Mouse (Mus musculus) embryonic facial prominence, embryonic 10.5 days (tissue): ENCODE measurements around the gene Dexi. TPM values are rescaled to one million over a fixed set of nuclear protein-coding genes. Genes with fewer than 3 reads are reported as not detected.
A peak's percentile ranks its signal among the peaks of the same experiment; 100 is the strongest.

ENCODE experiments used
- DNase-seq: peaks from one replicate; pipeline ENCODE4 v3.0.0-alpha.2; 2017; ENCODE audit warnings: low spot score
- H3K27ac ChIP-seq: fragments of 300-500 bp; sonication (generic); replicated peaks from 2 replicates; pipeline ENCODE4 v1.5.1; 2016; ENCODE audit warnings: mild to moderate bottlenecking
- H3K27me3 ChIP-seq: fragments of 300-500 bp; sonication (generic); replicated peaks from 2 replicates; pipeline ENCODE4 v1.6.1; 2016; ENCODE audit warnings: low read depth, mild to moderate bottlenecking; ENCODE audit not compliant: poor library complexity, severe bottlenecking
- H3K36me3 ChIP-seq: fragments of 300-500 bp; sonication (generic); replicated peaks from 2 replicates; pipeline ENCODE4 v1.6.1; 2016; ENCODE audit warnings: mild to moderate bottlenecking, moderate library complexity
- H3K4me1 ChIP-seq: fragments of 300-500 bp; sonication (generic); 2 replicates; pipeline ENCODE4 v1.6.1; 2016
- H3K4me3 ChIP-seq: fragments of 300-500 bp; sonication (generic); 2 replicates; pipeline ENCODE4 v1.5.1; 2016; ENCODE audit warnings: mild to moderate bottlenecking, moderate library complexity
- H3K9me3 ChIP-seq: fragments of 300-500 bp; sonication (generic); 2 replicates; pipeline ENCODE4 v1.6.1; 2016; ENCODE audit warnings: mild to moderate bottlenecking
- WGBS: fragments of 180-500 bp; shearing (Covaris S2); methylation state at CpG from one replicate; pipeline ENCODE4 v1.1.7; 2016; 5-methylcytosine and 5-hydroxymethylcytosine counted together
- polyA plus RNA-seq: library from polyadenylated mRNA; unstranded; fragments of >200 nt; fragmentation: Nextera tagmentation; extraction: Ambion mirVana; gene quantifications from 2 replicates; pipeline ENCODE4 v1.2.1, GENCODE M21; 2016

Dexi gene
- polyA plus RNA-seq, 1 experiment from 2014 or later: 19.3 TPM

- peaks cover 27% of the 10 kb centered on the region for H3K36me3 ChIP-seq
- DNase-seq: peak; percentile 83
- H3K9me3 ChIP-seq: no peaks in the 10 kb centered on the region
- H3K27me3 ChIP-seq: no peaks in the 10 kb centered on the region
- H3K27ac ChIP-seq: no peak overlapping the region
- no peak overlapping the region for H3K4me3 ChIP-seq
- peaks cover 11% of the 10 kb centered on the region for H3K4me1 ChIP-seq
- WGBS: 33% methylated on average over 4 of the region's 4 CpGs
Observed at GRCm38 (mm10) chr16:10565278-10565885, 22.5 kb upstream of the Dexi start.

DNA sequence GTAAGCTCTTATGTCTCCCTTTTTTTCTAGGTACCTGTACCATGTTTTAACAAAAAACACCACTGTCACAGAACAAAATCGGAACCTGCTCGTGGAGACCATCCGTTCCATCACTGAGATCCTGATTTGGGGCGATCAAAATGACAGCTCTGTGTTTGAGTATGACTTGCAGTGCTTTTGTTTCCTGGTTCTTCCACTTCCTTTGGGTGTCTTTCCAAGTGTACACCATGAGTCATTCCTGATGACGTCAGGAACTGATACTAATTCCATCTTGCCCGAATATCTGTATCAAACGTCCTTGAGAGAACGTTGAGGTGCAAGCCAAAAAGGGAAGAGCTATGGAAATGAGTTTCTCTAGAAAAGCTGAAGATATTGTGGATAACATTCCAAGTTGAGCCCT, 17.1 kb upstream of the Dexi start:
- Histone ChIP-seq H3K36me3 (peaks cover 17% of the 10 kb centered on the region), H3K9me3 (no peaks in the 10 kb centered on the region), H3K27me3 (no peaks in the 10 kb centered on the region), H3K4me1 (no peaks in the 10 kb centered on the region), H3K4me3 (no peak overlapping the region), H3K27ac (no peak overlapping the region)
- DNase-seq: no peak
- WGBS: 90% methylated on average over 8 of the region's 8 CpGs

DNA sequence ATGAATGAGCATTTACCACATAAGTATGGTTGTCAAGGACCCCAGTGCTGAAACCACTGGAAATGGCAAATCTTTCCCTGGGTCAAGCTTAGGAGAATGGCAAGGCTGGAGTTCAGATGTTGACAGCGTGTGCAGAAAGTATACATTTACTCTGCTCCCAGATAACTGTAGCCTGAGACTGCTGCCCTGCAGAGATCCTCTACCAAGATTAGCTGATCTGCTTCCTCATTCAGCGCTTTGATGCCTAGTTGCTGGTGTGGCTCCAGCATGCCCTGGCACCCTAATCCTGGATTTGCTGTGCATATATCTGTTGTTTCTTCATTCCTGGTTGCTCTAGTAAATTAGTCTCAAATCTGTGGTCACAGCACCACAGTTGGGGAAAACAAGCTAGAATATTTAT, 11.0 kb upstream of the Dexi start:
- DNase-seq: no peak
- 90% methylated on average over 2 of the region's 2 CpGs for WGBS
- no peaks in the 10 kb centered on the region for H3K27me3 ChIP-seq

GRCm38 (mm10) chr16:10551592-10551991, 8.7 kb upstream of the Dexi start:
- H3K27ac ChIP-seq: no peak overlapping the region
- DNase-seq: no peak
- H3K9me3 ChIP-seq: no peaks in the 10 kb centered on the region
- 83% methylated on average over 4 of the region's 4 CpGs for WGBS
- peaks cover 4% of the 10 kb centered on the region for H3K4me1 ChIP-seq
- no peaks in the 10 kb centered on the region for H3K27me3 ChIP-seq
- H3K4me3 ChIP-seq: no peak overlapping the region
- H3K36me3 ChIP-seq: no peaks in the 10 kb centered on the region

More for the DNA sequence above, 11.0 kb upstream of the Dexi start:
- Histone ChIP-seq H3K9me3 (no peaks in the 10 kb centered on the region), H3K27ac (no peak overlapping the region), H3K36me3 (no peaks in the 10 kb centered on the region), H3K4me3 (no peak overlapping the region), H3K4me1 (no peaks in the 10 kb centered on the region)

- Histone ChIP-seq H3K9me3 (no peaks in the 10 kb centered on the region), H3K4me3 (no peak overlapping the region), H3K36me3 (no peaks in the 10 kb centered on the region), H3K4me1 (peaks cover 16% of the 10 kb centered on the region), H3K27me3 (no peaks in the 10 kb centered on the region), H3K27ac (no peak overlapping the region)
- no peak for DNase-seq
- WGBS: 86% methylated on average over 2 of the region's 2 CpGs
Observed at GRCm38 (mm10) chr16:10549600-10549999, 6.7 kb upstream of the Dexi start.

DNA sequence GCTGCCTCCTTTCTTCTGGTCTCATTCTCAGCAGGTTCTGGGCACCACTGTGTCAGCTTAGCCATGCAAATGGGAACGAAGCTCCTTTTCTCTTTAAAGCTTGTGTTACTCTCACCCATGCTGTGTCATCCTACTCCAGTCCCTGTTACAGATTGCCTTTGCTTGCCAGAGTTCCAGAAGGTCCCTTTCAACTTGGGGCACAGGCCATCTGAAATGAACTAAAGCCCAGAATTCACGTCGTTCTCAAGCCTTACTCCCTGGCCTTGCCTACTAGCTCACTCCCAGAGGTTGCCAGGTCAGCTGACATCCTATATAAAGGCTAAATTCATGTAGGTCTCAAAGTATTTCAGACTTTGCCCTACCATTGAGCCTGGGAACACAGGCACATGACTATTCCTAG, 6.1 kb upstream of the Dexi start:
- 73% methylated on average over 3 of the region's 3 CpGs for WGBS
- Histone ChIP-seq H3K4me1 (peaks cover 16% of the 10 kb centered on the region), H3K36me3 (no peaks in the 10 kb centered on the region), H3K9me3 (no peaks in the 10 kb centered on the region), H3K27ac (no peak overlapping the region), H3K27me3 (no peaks in the 10 kb centered on the region), H3K4me3 (no peak overlapping the region)
- no peak for DNase-seq

DNA sequence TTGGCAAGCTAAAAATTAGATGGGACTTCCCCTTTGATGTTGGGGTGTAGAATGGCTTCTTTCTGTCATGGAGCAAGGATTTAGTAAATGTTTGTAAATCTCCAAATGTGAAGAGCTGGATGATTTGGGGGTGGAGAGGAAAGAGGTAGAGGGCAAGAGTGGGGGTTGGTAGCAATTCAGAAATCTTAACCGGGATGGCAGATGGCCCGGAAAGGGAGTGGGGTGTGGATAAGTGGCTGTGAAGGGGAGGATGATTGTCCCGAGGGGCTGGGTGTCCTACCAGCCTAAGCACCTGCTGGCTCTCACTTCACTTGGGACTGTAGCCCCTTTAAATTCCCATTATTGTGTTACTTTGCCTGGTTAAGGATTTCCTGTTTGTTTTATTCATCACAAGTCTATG, 4.0 kb upstream of the Dexi start:
- DNase-seq: no peak
- WGBS: 76% methylated on average over 3 of the region's 3 CpGs
- Histone ChIP-seq H3K27ac (no peak overlapping the region), H3K9me3 (no peaks in the 10 kb centered on the region), H3K36me3 (no peaks in the 10 kb centered on the region), H3K4me3 (peak overlapping the region; percentile 95; the same call in 1 of the 2 replicates), H3K4me1 (peaks cover 26% of the 10 kb centered on the region), H3K27me3 (no peaks in the 10 kb centered on the region)

DNA sequence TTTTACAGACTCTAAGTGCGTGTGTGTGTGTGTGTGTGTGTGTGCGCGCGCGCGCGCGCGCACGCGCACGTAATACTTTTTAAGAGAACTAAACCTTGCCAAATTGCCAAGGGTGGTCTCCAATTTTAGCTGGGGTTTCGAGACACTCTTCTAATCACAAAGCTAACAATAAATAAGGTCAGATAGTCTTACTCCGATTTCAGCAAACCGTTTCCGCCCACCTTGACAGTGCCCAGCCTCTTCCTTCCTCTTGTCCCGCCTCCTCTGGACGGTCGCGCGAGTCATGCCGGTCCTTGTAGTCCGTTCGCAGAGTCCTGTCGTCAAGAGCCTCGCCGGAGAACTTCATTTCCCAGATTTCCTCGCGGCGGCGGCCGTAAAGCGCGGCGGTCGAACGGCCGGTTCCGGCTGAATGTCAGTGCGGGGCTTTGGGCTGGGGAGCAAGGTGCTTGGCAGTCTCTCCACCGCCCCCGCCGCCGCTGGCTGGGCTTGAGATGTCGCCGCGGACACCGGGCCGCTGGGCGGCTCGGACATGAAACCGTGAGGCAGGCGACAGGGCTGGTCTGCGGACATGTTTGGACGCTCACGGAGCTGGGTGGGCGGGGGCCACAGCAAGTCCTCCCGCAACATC, 2.3 kb upstream of the Dexi start, which contains the start of gene Clec16a:
Gene Clec16a (plus strand): TSS at position 345 of the 628 bp plus-strand sequence.
- peak within 1 kb of the TSS; percentile 42 for H3K27ac ChIP-seq
- no peaks in the 10 kb centered on the region for H3K36me3 ChIP-seq
- H3K4me3 ChIP-seq: peak within 1 kb of the TSS; percentile 95
- H3K27me3 ChIP-seq: no peaks in the 10 kb centered on the region
- WGBS: under 1% methylated on average over 58 of the region's 58 CpGs
- no peaks in the 10 kb centered on the region for H3K9me3 ChIP-seq
- H3K4me1 ChIP-seq: peaks cover 44% of the 10 kb centered on the region
- DNase-seq: peak; percentile 96

GRCm38 (mm10) chr16:10542266-10542665, 588 bp downstream of the Dexi start:
- 5% methylated on average over 22 of the region's 22 CpGs for WGBS
- no peak for DNase-seq
- Histone ChIP-seq H3K27ac (peak overlapping the region; percentile 91), H3K4me3 (peak overlapping the region; percentile 78), H3K4me1 (peaks cover 59% of the 10 kb centered on the region), H3K9me3 (no peaks in the 10 kb centered on the region), H3K27me3 (no peaks in the 10 kb centered on the region), H3K36me3 (peaks cover 11% of the 10 kb centered on the region; the same call in 1 of the 2 replicates)

DNA sequence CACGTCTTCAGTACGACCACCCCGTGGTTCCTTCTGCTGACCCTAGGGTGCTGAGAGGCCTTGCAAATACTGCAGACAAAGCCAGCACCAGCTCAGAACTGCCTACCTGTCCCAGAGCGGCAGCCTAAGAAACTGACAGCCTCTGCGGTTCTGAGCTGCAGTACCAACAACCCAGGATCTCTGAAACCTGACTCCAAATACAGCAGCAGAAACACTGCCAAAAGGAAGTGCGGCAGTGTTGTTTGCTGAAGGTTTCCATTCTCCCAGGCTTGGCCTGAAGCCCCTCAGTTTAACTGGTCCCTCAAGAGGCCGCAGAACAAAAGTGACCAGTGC, 1.3 kb downstream of the Dexi start:
- H3K4me1 ChIP-seq: peaks cover 55% of the 10 kb centered on the region

DNA sequence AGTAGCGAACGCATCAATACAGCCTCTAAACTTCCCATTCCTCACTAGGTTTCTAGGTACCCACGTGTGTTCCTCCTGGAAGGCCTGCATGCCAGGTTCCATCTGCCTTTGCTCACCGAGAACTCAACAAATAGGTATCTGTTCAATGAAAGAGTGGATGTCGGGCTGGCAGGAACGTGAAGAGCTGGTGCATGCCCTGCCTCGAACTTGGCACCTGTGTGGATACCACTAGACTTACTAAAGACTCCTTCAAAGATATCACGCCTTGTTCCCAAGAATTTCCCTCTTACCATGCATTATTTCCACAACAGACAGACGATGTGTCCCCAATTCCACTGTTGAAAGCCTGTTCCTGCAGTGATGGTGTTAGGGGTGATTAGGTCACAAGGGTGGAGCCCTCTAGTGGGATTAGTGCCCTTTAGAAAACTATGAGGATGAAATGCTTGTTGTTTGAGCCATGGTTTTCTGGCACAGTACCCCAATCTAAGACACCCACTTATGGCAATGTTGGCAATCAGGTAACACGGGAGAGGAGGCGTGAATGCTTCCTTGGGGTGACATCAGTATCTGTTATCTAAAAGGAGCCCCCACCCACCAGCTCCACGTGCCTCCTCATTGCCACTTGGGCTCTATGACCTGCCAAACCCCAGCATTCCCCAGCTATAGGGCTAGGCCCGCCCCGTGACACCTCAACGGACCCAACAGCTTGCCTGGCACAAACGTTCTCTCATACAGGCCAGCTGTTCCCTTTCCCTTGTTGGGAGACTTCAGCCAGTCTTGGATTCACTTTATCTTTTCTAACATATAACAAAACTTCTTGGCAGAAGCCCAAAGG, 1.9 kb downstream of the Dexi start:
- peaks cover 49% of the 10 kb centered on the region for H3K4me1 ChIP-seq
- H3K9me3 ChIP-seq: no peaks in the 10 kb centered on the region
- DNase-seq: no peak
- peaks cover 14% of the 10 kb centered on the region for H3K36me3 ChIP-seq
- no peak overlapping the region for H3K27ac ChIP-seq
- H3K4me3 ChIP-seq: peak overlapping the region; percentile 78
- 82% methylated on average over 16 of the region's 16 CpGs for WGBS
- no peaks in the 10 kb centered on the region for H3K27me3 ChIP-seq

More for the DNA sequence above, 1.3 kb downstream of the Dexi start:
- H3K27ac ChIP-seq: no peak overlapping the region
- H3K36me3 ChIP-seq: peaks cover 11% of the 10 kb centered on the region; the same call in 1 of the 2 replicates
- peak overlapping the region; percentile 78 for H3K4me3 ChIP-seq
- H3K9me3 ChIP-seq: no peaks in the 10 kb centered on the region
- 41% methylated on average over 7 of the region's 7 CpGs for WGBS
- H3K27me3 ChIP-seq: no peaks in the 10 kb centered on the region
- no peak for DNase-seq

- no peak overlapping the region for H3K27ac ChIP-seq
- H3K36me3 ChIP-seq: peaks cover 40% of the 10 kb centered on the region
- no peak for DNase-seq
- no peaks in the 10 kb centered on the region for H3K27me3 ChIP-seq
- H3K9me3 ChIP-seq: no peaks in the 10 kb centered on the region
- H3K4me1 ChIP-seq: peaks cover 34% of the 10 kb centered on the region
- H3K4me3 ChIP-seq: no peak overlapping the region
- WGBS: 84% methylated on average over 3 of the region's 3 CpGs
Observed at GRCm38 (mm10) chr16:10536961-10537360, 5.9 kb downstream of the Dexi start.
